Mouse (Mus musculus) heart, postnatal 14 days (tissue): ENCODE data around the gene Pigg. TPM values are rescaled to one million over a fixed set of nuclear protein-coding genes. Genes with fewer than 3 reads are reported as not detected.

ENCODE experiments used
- total RNA-seq, 2 experiments: library from RNA; stranded (reverse); gene quantifications; 2 replicates each; pipeline ENCODE4 v1.2.3; 2021

The Pigg gene
- total RNA-seq, 2 experiments from 2014 or later: 8.0 to 8.5 TPM

Other genes starting within 250 kb of the Pigg start
- 10 to 100 TPM; 17.7 to 20.0 TPM for gene Mtf2, start 246.9 kb upstream of the Pigg start, total RNA-seq
- 10 to 100 TPM; 22.9 to 25.6 TPM for gene Tmed5, start 180.0 kb upstream of the Pigg start, total RNA-seq
- 1 to 10 TPM in 1 of 2 experiments, under 1 TPM in 1; 0.67 to 1.7 TPM for gene Ccdc18, start 179.7 kb upstream of the Pigg start, total RNA-seq
- 10 to 100 TPM; 21.9 TPM for gene Dr1, start 43.7 kb upstream of the Pigg start, total RNA-seq
- gene Gm42517, start 55.3 kb downstream of the Pigg start, total RNA-seq: under 1 TPM; 0.24 to 0.41 TPM
- not detected for gene Pde6b, start 75.8 kb downstream of the Pigg start, total RNA-seq
- 100 to 1,000 TPM; 860 to 886 TPM for gene Atp5k, start 121.8 kb downstream of the Pigg start, total RNA-seq
- gene Mfsd7a, start 136.3 kb downstream of the Pigg start, total RNA-seq: 1 to 10 TPM; 1.1 to 1.4 TPM
- 10 to 100 TPM; 40.9 to 43.4 TPM for gene Pcgf3, start 148.6 kb downstream of the Pigg start, total RNA-seq
- under 1 TPM in 1 of 2 experiments, not detected in 1; 0.26 TPM for gene Cplx1, start 237.4 kb downstream of the Pigg start, total RNA-seq